In genomic region chr19:14565424-14566069, GRCm38 (mm10) we compare ENCODE assay signal across 14 mouse cellular contexts. TPM values are rescaled to one million over a fixed set of nuclear protein-coding genes. Genes with fewer than 3 reads are reported as not detected.
DNase-seq lines count a peak whose midpoint lies in the region; ATAC-seq lines count a peak whose summit lies in the region.
"Had no signal": no experiment of that assay in that cellular context is flagged by ENCODE, and none has a peak within 500 bp of the region (broad histone marks: within the 10 kb centered on the region; RNA-seq: fewer than 3 reads in every experiment).

No protein-coding gene starts in this region.

- H3K36me3 ChIP-seq in hindbrain, embryonic 11.5 days (ENCODE audit: control insufficient read depth, insufficient read depth, low read length): no peaks in the 10 kb centered on the region
- no peaks in the 10 kb centered on the region for H3K36me3 ChIP-seq in hindbrain, embryonic 16.5 days (ENCODE audit: control insufficient read depth, insufficient read depth, low read length)
- peaks cover 7% of the 10 kb centered on the region; the same call in 1 of the 2 replicates for H3K36me3 ChIP-seq in embryonic facial prominence, embryonic 14.5 days (ENCODE audit: control insufficient read depth, insufficient read depth, low read length)
- H3K36me3 ChIP-seq in liver, embryonic 11.5 days (ENCODE audit: control insufficient read depth, insufficient read depth, low read length): no peaks in the 10 kb centered on the region
- H3K36me3 ChIP-seq: embryonic facial prominence, embryonic 13.5 days; heart, embryonic 12.5 days had no signal

- no peaks in the 10 kb centered on the region for H3K27me3 ChIP-seq in hindbrain, embryonic 11.5 days (ENCODE audit: control insufficient read depth, insufficient read depth, low read length)
- no peaks in the 10 kb centered on the region for H3K27me3 ChIP-seq in hindbrain, embryonic 16.5 days (replicated peaks; ENCODE audit: control insufficient read depth, insufficient read depth, low read length)
- no peaks in the 10 kb centered on the region for H3K27me3 ChIP-seq in embryonic facial prominence, embryonic 14.5 days (replicated peaks; ENCODE audit: control insufficient read depth, insufficient read depth, low read length)
- H3K27me3 ChIP-seq in liver, embryonic 11.5 days (replicated peaks; ENCODE audit: control insufficient read depth, insufficient read depth, low read length): no peaks in the 10 kb centered on the region
- H3K27me3 ChIP-seq: embryonic facial prominence, embryonic 13.5 days; heart, embryonic 12.5 days had no signal

- 44% methylated on average over 4 of the region's 4 CpGs for WGBS in hindbrain, embryonic 11.5 days
- 38% methylated on average over 4 of the region's 4 CpGs for WGBS in hindbrain, embryonic 16.5 days
- whole genome bisulfite sequencing in embryonic facial prominence, embryonic 14.5 days: 77% methylated on average over 4 of the region's 4 CpGs
- whole genome bisulfite sequencing in liver, embryonic 11.5 days: 77% methylated on average over 4 of the region's 4 CpGs

- H3K27ac ChIP-seq in hindbrain, embryonic 11.5 days (ENCODE audit: low read depth, low read length): peak overlapping the region; percentile 36; the same call in 1 of the 2 replicates
- no peak overlapping the region for H3K27ac ChIP-seq in hindbrain, embryonic 16.5 days (ENCODE audit: low read depth, low read length)
- H3K27ac ChIP-seq in embryonic facial prominence, embryonic 14.5 days (replicated peaks; ENCODE audit: low read depth, low read length): no peak overlapping the region
- H3K27ac ChIP-seq in liver, embryonic 11.5 days (ENCODE audit: low read depth, low read length): no peak overlapping the region
- H3K27ac ChIP-seq: embryonic facial prominence, embryonic 13.5 days had no signal

- peak; percentile 41 for ATAC-seq in hindbrain, embryonic 11.5 days (ENCODE audit: low FRiP score)
- no peak for ATAC-seq in hindbrain, embryonic 16.5 days
- ATAC-seq in embryonic facial prominence, embryonic 14.5 days (ENCODE audit: low read depth): 0 out of 2 replicates have a peak, but pooled peaks have one; percentile 18
- ATAC-seq in liver, embryonic 11.5 days (replicated peaks; ENCODE audit: low FRiP score): no peak
- ATAC-seq in cerebellum, adult (ENCODE audit: insufficient number of reproducible peaks, low FRiP score, low TSS enrichment): no peak

- H3K9me3 ChIP-seq in hindbrain, embryonic 11.5 days (ENCODE audit: control insufficient read depth, low read length): no peaks in the 10 kb centered on the region
- no peaks in the 10 kb centered on the region for H3K9me3 ChIP-seq in hindbrain, embryonic 16.5 days (ENCODE audit: control insufficient read depth, low read length)
- H3K9me3 ChIP-seq in embryonic facial prominence, embryonic 14.5 days (ENCODE audit: control insufficient read depth, low read length): no peaks in the 10 kb centered on the region
- no peaks in the 10 kb centered on the region for H3K9me3 ChIP-seq in liver, embryonic 11.5 days (ENCODE audit: control insufficient read depth, low read length)
- H3K9me3 ChIP-seq: embryonic facial prominence, embryonic 13.5 days; heart, embryonic 12.5 days had no signal

- DNase-seq in hindbrain, embryonic 11.5 days (ENCODE audit: low spot score): peak; percentile 60
- peak; percentile 11 for DNase-seq in MN1 (ENCODE audit: low spot score)
- DNase-seq in embryonic facial prominence, embryonic 14.5 days (ENCODE audit: low spot score): peak; percentile 23
- DNase-seq in mesoderm, embryonic 11.5 days (ENCODE audit: low read depth, low spot score): peak; percentile 48
- DNase-seq in urinary bladder, adult 2 months (ENCODE audit: low spot score): no peak
- no peak for DNase-seq in liver, embryonic 11.5 days (ENCODE audit: low spot score)
- DNase-seq: adrenal gland, adult 8-10 months; kidney, postnatal 25 days; lung, adult 2 months; right cerebral cortex, adult 18-20 months had no signal

- no peaks in the 10 kb centered on the region for H3K4me1 ChIP-seq in hindbrain, embryonic 11.5 days (replicated peaks; ENCODE audit: control insufficient read depth, insufficient read depth, low read length)
- peaks cover 5% of the 10 kb centered on the region; the same call in 1 of the 2 replicates for H3K4me1 ChIP-seq in hindbrain, embryonic 16.5 days (ENCODE audit: control insufficient read depth, insufficient read depth, low read depth, low read length)
- H3K4me1 ChIP-seq in embryonic facial prominence, embryonic 14.5 days (ENCODE audit: control insufficient read depth, insufficient read depth, low read length): peaks cover 6% of the 10 kb centered on the region; the same call in 1 of the 2 replicates
- no peaks in the 10 kb centered on the region; the same call in 1 of the 2 replicates for H3K4me1 ChIP-seq in liver, embryonic 11.5 days (replicated peaks; ENCODE audit: control insufficient read depth, insufficient read depth, low read length)

- H3K9ac ChIP-seq in hindbrain, embryonic 11.5 days (ENCODE audit: low read depth, low read length): no peak overlapping the region
- no peak overlapping the region for H3K9ac ChIP-seq in hindbrain, embryonic 16.5 days (ENCODE audit: low read depth, low read length)
- H3K9ac ChIP-seq in embryonic facial prominence, embryonic 14.5 days (ENCODE audit: low read depth, low read length): no peak overlapping the region
- no peak overlapping the region for H3K9ac ChIP-seq in liver, embryonic 11.5 days (ENCODE audit: low read depth, low read length)
- H3K9ac ChIP-seq: embryonic facial prominence, embryonic 13.5 days; heart, embryonic 12.5 days had no signal

- H3K4me3 ChIP-seq in hindbrain, embryonic 11.5 days (ENCODE audit: low read depth, low read length): no peak overlapping the region
- no peak overlapping the region for H3K4me3 ChIP-seq in hindbrain, embryonic 16.5 days (ENCODE audit: low read length)
- H3K4me3 ChIP-seq in embryonic facial prominence, embryonic 14.5 days (ENCODE audit: low read depth, low read length): no peak overlapping the region
- no peak overlapping the region for H3K4me3 ChIP-seq in liver, embryonic 11.5 days (ENCODE audit: low read depth, low read length)
- H3K4me3 ChIP-seq: embryonic facial prominence, embryonic 13.5 days; heart, embryonic 12.5 days had no signal

- no peak overlapping the region for H3K4me2 ChIP-seq in hindbrain, embryonic 11.5 days (replicated peaks; ENCODE audit: low read depth, low read length)
- H3K4me2 ChIP-seq in hindbrain, embryonic 16.5 days (ENCODE audit: low read length): no peak overlapping the region
- no peak overlapping the region for H3K4me2 ChIP-seq in embryonic facial prominence, embryonic 14.5 days (ENCODE audit: low read depth, low read length)
- no peak overlapping the region for H3K4me2 ChIP-seq in liver, embryonic 11.5 days
- H3K4me2 ChIP-seq: embryonic facial prominence, embryonic 13.5 days; heart, embryonic 12.5 days had no signal

RNA-seq across cellular contexts. Expression of gene Tle4, which starts 32.3 kb away (rescaled TPM):
- 23.2 and 31.1 TPM in 2 replicates for polyA plus RNA-seq in hindbrain, embryonic 11.5 days (2014; fragmentation: Nextera tagmentation; extraction: Ambion mirVana)
- 16.4 and 21.6 TPM in 2 replicates for polyA plus RNA-seq in hindbrain, embryonic 16.5 days (2015; fragmentation: Nextera tagmentation; extraction: Ambion mirVana)
- polyA plus RNA-seq in embryonic facial prominence, embryonic 14.5 days (2014; fragmentation: Nextera tagmentation; extraction: Ambion mirVana): 14.3 and 15.8 TPM in 2 replicates
- polyA plus RNA-seq in urinary bladder, adult 2 months (2012; rRNA removed): 10.1 and 11.2 TPM in 2 replicates
- polyA plus RNA-seq in liver, embryonic 11.5 days (2014; fragmentation: Nextera tagmentation; extraction: Ambion mirVana): 11.4 and 13.0 TPM in 2 replicates

Comparison
In these comparisons a context has a peak if more than half of its experiments do, and no peak if none do; other contexts are left out.
1. ATAC-seq: peak in hindbrain, embryonic 11.5 days (single experiment) and embryonic facial prominence, embryonic 14.5 days (single experiment); none in hindbrain, embryonic 16.5 days (single experiment), liver, embryonic 11.5 days (single experiment) and cerebellum, adult (single experiment).
2. DNase-seq: peak in hindbrain, embryonic 11.5 days (single experiment), MN1 (single experiment), embryonic facial prominence, embryonic 14.5 days (single experiment) and mesoderm, embryonic 11.5 days (single experiment); none in urinary bladder, adult 2 months (single experiment) and liver, embryonic 11.5 days (single experiment).